9 mouse cellular contexts compared by ENCODE assay signal in the genomic region with DNA sequence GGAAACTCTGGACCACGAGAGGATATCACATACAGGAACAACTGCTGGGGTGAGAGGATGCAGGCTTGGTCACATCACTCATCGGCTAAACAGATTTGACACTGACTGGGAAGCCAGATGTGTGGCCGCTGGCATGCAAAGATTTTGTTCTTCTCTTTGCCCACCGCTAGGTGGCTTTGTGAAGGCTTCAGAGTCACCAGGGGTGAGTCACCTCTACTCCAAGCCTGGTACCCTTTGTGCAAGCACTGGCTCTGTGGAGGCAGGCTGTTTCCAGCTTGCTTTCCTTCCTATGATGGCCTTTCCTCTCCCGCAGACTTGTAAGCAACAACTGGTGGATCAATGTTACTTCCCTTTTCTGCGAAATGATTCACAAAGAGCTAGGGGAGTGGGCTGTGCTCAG.
DNase-seq lines count a peak whose midpoint lies in the region; ATAC-seq and TF ChIP-seq lines count a peak whose summit lies in the region.
"Had no signal": no experiment of that assay in that cellular context is flagged by ENCODE, and none has a peak within 500 bp of the region (broad histone marks: within the 10 kb centered on the region; RNA-seq: fewer than 3 reads in every experiment).

No protein-coding gene starts in this region.

- peaks cover 13% of the 10 kb centered on the region; the same call in 1 of the 2 replicates for H3K36me3 ChIP-seq in hindbrain, postnatal 0 days (ENCODE audit: insufficient read depth, low read length)
- peaks cover 17% of the 10 kb centered on the region for H3K36me3 ChIP-seq in hindbrain, embryonic 16.5 days (ENCODE audit: control insufficient read depth, insufficient read depth, low read length)
- H3K36me3 ChIP-seq in ES-Bruce4 (ENCODE audit: control insufficient read depth, insufficient read depth, low read length, poor library complexity, severe bottlenecking) = no peaks in the 10 kb centered on the region
- peaks cover 22% of the 10 kb centered on the region for H3K36me3 ChIP-seq in forebrain, embryonic 12.5 days (replicated peaks)

- TF ChIP-seq EP300 in ES-Bruce4 (IDR thresholded peaks at IDR 0.05; ENCODE audit: insufficient read depth, low read depth, low read length) = no peak

- no peaks in the 10 kb centered on the region for H3K27me3 ChIP-seq in hindbrain, postnatal 0 days (ENCODE audit: insufficient read depth, low read length)
- no peaks in the 10 kb centered on the region for H3K27me3 ChIP-seq in hindbrain, embryonic 16.5 days (replicated peaks; ENCODE audit: control insufficient read depth, insufficient read depth, low read length)
- H3K27me3 ChIP-seq in ES-Bruce4 (ENCODE audit: control insufficient read depth, insufficient read depth, low read length, poor library complexity, severe bottlenecking) = no peaks in the 10 kb centered on the region
- H3K27me3 ChIP-seq in forebrain, embryonic 12.5 days = no peaks in the 10 kb centered on the region
- H3K27me3 ChIP-seq: heart, embryonic 13.5 days had no signal

- peak; percentile 42 for DNase-seq in hindbrain, postnatal 0 days (ENCODE audit: low spot score)
- DNase-seq in brain, adult 2 months (ENCODE audit: low read depth, low spot score) = peak; percentile 55
- DNase-seq in lung, postnatal 10 days = peak; percentile 46
- DNase-seq in ovary, adult 18-20 months (ENCODE audit: low spot score) = no peak
- DNase-seq in urinary bladder, adult 18-20 months (ENCODE audit: low spot score in 2 of 2) = no peak

- ATAC-seq in hindbrain, postnatal 0 days = no peak
- ATAC-seq in hindbrain, embryonic 16.5 days = no peak
- ATAC-seq in forebrain, embryonic 12.5 days (ENCODE audit: low FRiP score) = no peak

- whole genome bisulfite sequencing in hindbrain, postnatal 0 days = 69% methylated on average over 6 of the region's 6 CpGs
- 68% methylated on average over 6 of the region's 6 CpGs for WGBS in hindbrain, embryonic 16.5 days
- 67% methylated on average over 6 of the region's 6 CpGs for WGBS in forebrain, embryonic 12.5 days

- TF ChIP-seq POLR2A in ES-Bruce4 (IDR thresholded peaks at IDR 0.05; ENCODE audit: insufficient read depth, low read length) = no peak

- no peak overlapping the region for H3K4me2 ChIP-seq in hindbrain, postnatal 0 days (ENCODE audit: low read depth, low read length)
- H3K4me2 ChIP-seq in hindbrain, embryonic 16.5 days (ENCODE audit: low read length) = no peak overlapping the region
- H3K4me2 ChIP-seq in forebrain, embryonic 12.5 days = no peak overlapping the region
- H3K4me2 ChIP-seq: heart, embryonic 13.5 days had no signal

- H3K27ac ChIP-seq in hindbrain, postnatal 0 days = no peak overlapping the region
- H3K27ac ChIP-seq in hindbrain, embryonic 16.5 days (ENCODE audit: low read depth, low read length) = no peak overlapping the region
- no peak overlapping the region for H3K27ac ChIP-seq in ES-Bruce4 (ENCODE audit: insufficient read depth, low read length)
- H3K27ac ChIP-seq in forebrain, embryonic 12.5 days = no peak overlapping the region
- H3K27ac ChIP-seq: heart, embryonic 13.5 days had no signal

- H3K4me1 ChIP-seq in hindbrain, postnatal 0 days (ENCODE audit: insufficient read depth, low read length) = no peaks in the 10 kb centered on the region
- H3K4me1 ChIP-seq in hindbrain, embryonic 16.5 days (ENCODE audit: control insufficient read depth, insufficient read depth, low read depth, low read length) = peaks cover 4% of the 10 kb centered on the region
- H3K4me1 ChIP-seq in ES-Bruce4 (ENCODE audit: control insufficient read depth, insufficient read depth, low read length) = peaks cover 6% of the 10 kb centered on the region
- H3K4me1 ChIP-seq in forebrain, embryonic 12.5 days = peaks cover 6% of the 10 kb centered on the region

- peak; percentile 61 for TF ChIP-seq CTCF in hindbrain, postnatal 0 days (IDR thresholded peaks at IDR 0.05; ENCODE audit: low read depth)
- peak; percentile 36 for TF ChIP-seq CTCF in ES-Bruce4 (IDR thresholded peaks at IDR 0.05; ENCODE audit: low read depth, low read length)

- no peaks in the 10 kb centered on the region for H3K9me3 ChIP-seq in hindbrain, postnatal 0 days (ENCODE audit: low read length)
- no peaks in the 10 kb centered on the region for H3K9me3 ChIP-seq in hindbrain, embryonic 16.5 days (ENCODE audit: control insufficient read depth, low read length)
- H3K9me3 ChIP-seq in ES-Bruce4 (replicated peaks; ENCODE audit: control insufficient read depth, insufficient read depth, low read length, poor library complexity, severe bottlenecking) = no peaks in the 10 kb centered on the region
- H3K9me3 ChIP-seq in forebrain, embryonic 12.5 days = no peaks in the 10 kb centered on the region
- H3K9me3 ChIP-seq: heart, embryonic 13.5 days had no signal

- H3K4me3 ChIP-seq in hindbrain, postnatal 0 days (ENCODE audit: low read length) = no peak overlapping the region
- no peak overlapping the region for H3K4me3 ChIP-seq in hindbrain, embryonic 16.5 days (ENCODE audit: low read length)
- H3K4me3 ChIP-seq in ES-Bruce4 (ENCODE audit: low read depth, low read length) = no peak overlapping the region
- no peak overlapping the region for H3K4me3 ChIP-seq in forebrain, embryonic 12.5 days (replicated peaks)
- H3K4me3 ChIP-seq: heart, embryonic 13.5 days had no signal

- no peak overlapping the region for H3K9ac ChIP-seq in hindbrain, postnatal 0 days (replicated peaks; ENCODE audit: low read length)
- no peak overlapping the region for H3K9ac ChIP-seq in hindbrain, embryonic 16.5 days (ENCODE audit: low read depth, low read length)
- no peak overlapping the region for H3K9ac ChIP-seq in ES-Bruce4 (ENCODE audit: low read depth, poor library complexity, severe bottlenecking)
- no peak overlapping the region for H3K9ac ChIP-seq in forebrain, embryonic 12.5 days
- H3K9ac ChIP-seq: heart, embryonic 13.5 days had no signal

Comparison
In these comparisons a context has a peak if more than half of its experiments do, and no peak if none do; other contexts are left out.
1. DNase-seq: peak in hindbrain, postnatal 0 days (single experiment), brain, adult 2 months (single experiment) and lung, postnatal 10 days (single experiment); none in ovary, adult 18-20 months (single experiment) and urinary bladder, adult 18-20 months (0 of 2).